Mouse (Mus musculus) lung, postnatal 0 days (tissue): Measurements from ENCODE around the gene Gm37240. TPM values are rescaled to one million over a fixed set of nuclear protein-coding genes. Genes with fewer than 3 reads are reported as not detected.

Source experiments
- ATAC-seq: fragments of 200-750 bp; cut with Nextera tagmentation; 2 replicates; pipeline ENCODE4 v1.8.0; 2017; ENCODE audit warnings: moderate library complexity
- DNase-seq: peaks from one replicate; pipeline ENCODE4 v3.0.0-alpha.2; 2016; ENCODE audit warnings: low spot score
- H3K27ac ChIP-seq: fragments of 300-500 bp; sonication (generic); 2 replicates; pipeline ENCODE4 v1.5.1; 2014; ENCODE audit warnings: antibody characterized with exemption, mild to moderate bottlenecking, low read length, mixed read lengths
- H3K27me3 ChIP-seq: fragments of 300-500 bp; sonication (generic); replicated peaks from 2 replicates; pipeline ENCODE4 v1.6.1; 2014; ENCODE audit warnings: low read length, mixed read lengths; ENCODE audit not compliant: insufficient read depth
- H3K36me3 ChIP-seq: fragments of 300-500 bp; sonication (generic); 2 replicates; pipeline ENCODE4 v1.6.1; 2014; ENCODE audit warnings: low read length, mixed read lengths; ENCODE audit not compliant: insufficient read depth
- H3K4me1 ChIP-seq: fragments of 300-500 bp; sonication (generic); 2 replicates; pipeline ENCODE4 v1.6.1; 2014; ENCODE audit warnings: antibody characterized with exemption, low read depth, low read length, mixed read lengths; ENCODE audit not compliant: insufficient read depth
- H3K4me2 ChIP-seq: fragments of 300-500 bp; sonication (generic); replicated peaks from 2 replicates; pipeline ENCODE4 v1.6.1; 2014; ENCODE audit warnings: low read depth, mild to moderate bottlenecking, low read length, moderate library complexity, mixed read lengths
- H3K4me3 ChIP-seq: fragments of 300-500 bp; sonication (generic); 2 replicates; pipeline ENCODE4 v1.5.1; 2014; ENCODE audit warnings: low read depth, low read length
- H3K9ac ChIP-seq: fragments of 300-500 bp; sonication (generic); replicated peaks from 2 replicates; pipeline ENCODE4 v1.6.1; 2014; ENCODE audit warnings: low read depth, mild to moderate bottlenecking
- H3K9me3 ChIP-seq: fragments of 300-500 bp; sonication (generic); 2 replicates; pipeline ENCODE4 v1.6.1; 2016; ENCODE audit warnings: low read length, mixed read lengths
- CTCF ChIP-seq: IDR thresholded peaks from 2 replicates; pipeline ENCODE4 v1.5.1; 2016; ENCODE audit warnings: antibody characterized with exemption, mild to moderate bottlenecking
- EP300 ChIP-seq: IDR thresholded peaks from 2 replicates; pipeline ENCODE4 v1.6.1; 2016; ENCODE audit warnings: antibody characterized with exemption, mild to moderate bottlenecking, control low read depth
- WGBS: fragments of 180-500 bp; shearing (Covaris S2); extraction: QIAGEN DNeasy Blood & Tissue Kit; methylation state at CpG from one replicate; pipeline ENCODE4 v1.1.7; 2014; 5-methylcytosine and 5-hydroxymethylcytosine counted together
- polyA plus RNA-seq: library from polyadenylated mRNA; unstranded; fragments of >200 nt; fragmentation: Nextera tagmentation; extraction: Ambion mirVana; gene quantifications from 2 replicates; pipeline ENCODE4 v1.2.1, GENCODE M21; 2015

The Gm37240 gene
- polyA plus RNA-seq, 1 experiment from 2014 or later: 8.9 TPM

DNA sequence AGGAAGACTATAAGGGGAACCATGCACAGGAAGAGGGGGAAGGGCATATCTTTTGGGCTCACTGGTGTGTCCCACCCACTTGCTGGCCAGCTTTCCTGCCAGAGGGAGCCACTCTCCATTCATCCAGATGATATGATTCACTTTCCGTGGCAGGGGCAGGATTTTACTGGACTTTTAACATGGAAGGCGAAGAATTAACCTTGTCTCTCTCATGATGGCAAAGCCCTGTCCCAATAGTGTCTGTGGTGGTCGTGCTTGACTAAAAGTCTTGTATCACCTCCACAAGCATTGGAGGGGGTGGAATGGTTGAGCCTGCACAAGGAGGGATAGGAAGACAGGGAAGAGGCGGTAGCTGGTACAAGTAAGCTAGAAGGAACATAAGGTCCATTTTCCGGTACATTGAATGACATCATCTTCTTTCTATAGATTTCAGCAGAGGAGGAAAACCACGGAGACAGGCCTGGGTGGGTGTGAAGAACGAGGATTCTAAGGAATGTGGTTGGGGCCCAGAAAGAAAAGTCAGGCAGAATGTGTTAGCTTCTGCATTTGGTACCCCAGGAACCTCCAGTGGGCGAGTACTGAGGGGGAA, 576.8 kb downstream of the Gm37240 start:
- Histone ChIP-seq H3K4me1 (no peaks in the 10 kb centered on the region), H3K9ac (no peak overlapping the region), H3K4me2 (no peak overlapping the region), H3K9me3 (no peaks in the 10 kb centered on the region), H3K27me3 (no peaks in the 10 kb centered on the region), H3K27ac (no peak overlapping the region), H3K4me3 (no peak overlapping the region), H3K36me3 (no peaks in the 10 kb centered on the region)
- DNase-seq (no peak), ATAC-seq (no peak)
- TF ChIP-seq EP300 (no peak), CTCF (no peak)
- 65% methylated on average over 8 of the region's 8 CpGs for WGBS

DNA sequence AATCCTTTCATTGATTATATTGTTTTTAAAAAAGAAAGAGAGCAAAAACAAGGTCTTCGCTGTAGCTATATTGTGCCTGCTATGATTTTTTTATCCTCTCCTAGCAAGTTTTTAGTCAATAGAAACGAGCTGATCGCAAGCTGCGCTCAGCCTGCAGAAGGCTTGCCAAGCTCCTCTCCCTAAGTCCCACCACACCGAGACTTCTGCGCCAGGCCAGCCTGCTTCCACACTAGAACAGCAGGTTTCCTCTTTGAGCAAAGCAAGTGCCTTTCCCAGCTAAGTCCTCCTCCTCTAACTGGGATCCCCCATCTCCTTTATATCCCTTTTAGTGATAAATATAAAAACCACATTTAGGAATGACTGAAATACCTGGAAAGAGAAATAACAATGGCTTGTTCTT, 578.1 kb downstream of the Gm37240 start:
- Histone ChIP-seq H3K4me1 (no peaks in the 10 kb centered on the region), H3K4me3 (no peak overlapping the region), H3K27me3 (no peaks in the 10 kb centered on the region), H3K9me3 (no peaks in the 10 kb centered on the region), H3K9ac (no peak overlapping the region), H3K27ac (no peak overlapping the region), H3K36me3 (no peaks in the 10 kb centered on the region), H3K4me2 (no peak overlapping the region)
- DNase-seq (no peak), ATAC-seq (no peak)
- TF ChIP-seq EP300: no peak
- no peak for TF ChIP-seq CTCF
- WGBS: 89% methylated on average over 6 of the region's 6 CpGs

DNA sequence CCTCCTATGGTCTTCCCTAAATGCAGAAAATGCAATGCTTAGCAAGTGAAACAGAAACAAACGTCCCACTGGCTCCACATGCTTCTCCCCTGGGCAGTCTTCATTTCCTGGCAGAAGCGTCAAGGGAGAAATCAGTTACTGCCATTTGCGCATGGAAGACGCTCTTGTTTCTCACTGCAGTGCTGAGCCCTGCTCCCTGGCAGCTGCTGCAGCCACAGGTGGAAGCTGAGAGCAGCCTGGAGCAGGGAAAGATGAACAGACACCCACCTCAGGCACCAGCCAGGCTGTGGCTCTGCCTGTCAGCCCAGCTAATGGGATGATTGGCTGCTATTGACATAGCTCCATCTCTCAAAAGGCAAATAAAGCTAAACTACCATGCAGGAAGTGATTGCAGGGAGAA, 578.6 kb downstream of the Gm37240 start:
- H3K27me3 ChIP-seq: no peaks in the 10 kb centered on the region
- H3K4me2 ChIP-seq: no peak overlapping the region
- H3K27ac ChIP-seq: no peak overlapping the region
- no peak for TF ChIP-seq CTCF
- TF ChIP-seq EP300: no peak
- H3K9ac ChIP-seq: no peak overlapping the region
- H3K36me3 ChIP-seq: no peaks in the 10 kb centered on the region
- no peaks in the 10 kb centered on the region for H3K9me3 ChIP-seq
- no peaks in the 10 kb centered on the region for H3K4me1 ChIP-seq
- ATAC-seq (no peak), DNase-seq (no peak)
- H3K4me3 ChIP-seq: no peak overlapping the region
- WGBS: 58% methylated on average over 4 of the region's 4 CpGs

DNA sequence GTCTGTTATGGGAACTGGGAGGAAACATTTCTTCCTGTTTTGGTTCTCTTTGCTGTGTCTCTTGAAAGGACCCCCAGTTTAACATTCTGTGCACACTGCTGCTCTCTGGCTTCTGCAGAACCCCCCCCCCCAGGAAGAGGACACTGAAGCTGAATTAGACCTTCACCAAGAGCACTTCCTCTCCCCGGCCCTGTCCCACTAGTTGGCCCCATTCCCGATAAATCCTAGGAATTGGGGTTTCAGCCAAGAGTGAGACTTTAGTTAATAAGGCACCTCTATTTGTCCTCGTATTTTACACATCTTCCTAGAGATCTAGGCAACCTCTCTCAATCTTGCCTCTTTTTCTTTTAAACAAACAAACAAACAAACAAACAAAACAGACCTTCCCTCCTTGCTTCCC, 585.5 kb downstream of the Gm37240 start:
- Histone ChIP-seq H3K27me3 (no peaks in the 10 kb centered on the region), H3K9ac (no peak overlapping the region), H3K9me3 (no peaks in the 10 kb centered on the region), H3K4me3 (no peak overlapping the region), H3K4me1 (no peaks in the 10 kb centered on the region), H3K36me3 (no peaks in the 10 kb centered on the region), H3K27ac (no peak overlapping the region), H3K4me2 (no peak overlapping the region)
- DNase-seq (no peak), ATAC-seq (no peak)
- 37% methylated on average over 3 of the region's 3 CpGs for WGBS
- no peak for TF ChIP-seq CTCF
- TF ChIP-seq EP300: no peak

DNA sequence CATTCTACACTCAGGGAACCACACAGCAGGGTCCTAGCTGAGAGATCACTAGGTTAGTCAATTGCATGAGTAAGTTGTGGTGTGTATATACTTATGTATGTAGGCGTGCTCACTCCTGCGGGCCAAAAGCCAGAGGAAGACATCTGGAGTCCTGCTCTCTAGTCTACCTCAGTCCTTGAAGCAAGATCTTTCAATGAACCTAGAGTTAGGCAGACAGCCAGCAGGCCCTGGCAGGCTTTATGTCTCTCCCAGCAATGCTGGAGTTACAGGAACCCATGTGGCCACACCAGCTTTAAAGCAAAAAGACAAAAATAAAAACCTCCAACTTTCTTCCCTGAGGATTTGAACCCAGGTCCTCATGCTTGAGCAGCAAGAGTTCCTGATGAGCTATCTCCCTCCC, 586.0 kb downstream of the Gm37240 start:
- H3K36me3 ChIP-seq: no peaks in the 10 kb centered on the region
- H3K4me3 ChIP-seq: no peak overlapping the region
- no peak overlapping the region for H3K9ac ChIP-seq
- no peaks in the 10 kb centered on the region for H3K9me3 ChIP-seq
- no peak for ATAC-seq
- H3K4me2 ChIP-seq: no peak overlapping the region
- no peaks in the 10 kb centered on the region for H3K27me3 ChIP-seq
- 84% methylated on average over 2 of the region's 2 CpGs for WGBS
- no peak for DNase-seq
- no peak for TF ChIP-seq EP300
- no peak for TF ChIP-seq CTCF
- H3K27ac ChIP-seq: no peak overlapping the region
- H3K4me1 ChIP-seq: no peaks in the 10 kb centered on the region

DNA sequence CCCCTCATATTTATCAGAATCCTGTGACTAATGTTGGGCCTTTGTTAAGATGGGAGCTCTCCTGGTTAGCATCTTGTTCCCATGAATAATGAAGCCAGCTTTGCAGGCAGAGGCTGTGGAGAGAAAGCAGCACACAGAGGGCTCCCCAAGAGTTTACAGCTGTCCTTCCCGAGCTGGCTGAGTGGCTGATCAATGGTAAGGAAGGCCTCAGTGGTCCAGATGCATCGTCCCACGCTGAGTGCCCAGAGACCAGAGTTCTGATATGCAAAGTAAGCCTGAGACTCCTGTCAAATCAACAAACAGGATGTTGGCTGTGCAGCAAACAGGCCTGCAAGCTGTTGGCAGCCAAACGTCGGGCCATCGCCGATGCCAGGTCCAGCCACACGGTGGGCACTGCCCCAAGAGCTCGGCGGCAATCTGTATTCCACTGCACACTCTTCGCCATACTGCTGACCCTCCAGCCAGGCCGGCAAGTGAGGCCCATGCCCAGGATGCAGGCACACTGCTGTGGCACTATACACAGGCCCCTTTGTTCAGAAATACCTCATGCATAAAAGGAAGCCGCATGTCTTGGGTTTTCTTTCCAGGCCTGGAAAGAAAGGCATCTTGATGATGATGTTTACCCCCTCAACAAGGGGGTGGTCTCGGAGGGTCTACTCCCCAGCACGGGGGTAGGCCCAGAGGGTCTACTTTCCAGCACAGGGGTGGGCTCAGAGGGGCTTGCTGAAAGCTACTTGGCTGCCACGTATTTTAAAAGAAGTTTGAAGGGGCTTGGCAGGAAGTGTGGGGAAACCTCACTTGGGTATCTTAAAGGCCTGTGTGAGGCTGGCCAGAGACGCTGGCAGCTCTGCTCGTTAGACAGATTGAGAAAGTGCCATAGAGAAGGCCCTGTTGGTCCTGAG, 587.4 kb downstream of the Gm37240 start:
- WGBS: 78% methylated on average over 18 of the region's 18 CpGs
- no peaks in the 10 kb centered on the region for H3K36me3 ChIP-seq
- H3K4me1 ChIP-seq: no peaks in the 10 kb centered on the region
- no peak overlapping the region for H3K27ac ChIP-seq
- H3K9ac ChIP-seq: no peak overlapping the region
- ATAC-seq (no peak), DNase-seq (no peak)
- H3K4me3 ChIP-seq: no peak overlapping the region
- H3K27me3 ChIP-seq: no peaks in the 10 kb centered on the region
- H3K4me2 ChIP-seq: no peak overlapping the region
- no peaks in the 10 kb centered on the region for H3K9me3 ChIP-seq
- TF ChIP-seq CTCF: no peak
- TF ChIP-seq EP300: no peak
